Mouse (Mus musculus) small intestine, adult 2 months (tissue): Measurements from ENCODE around the gene Dppa4. TPM values are rescaled to one million over a fixed set of nuclear protein-coding genes. Genes with fewer than 3 reads are reported as not detected.
"Not testable (repeated sequence)": the region's sequence is repeated elsewhere in the genome, so short reads cannot be mapped to it uniquely, and the experiment has no call there.

Experiments used
- H3K27ac ChIP-seq: fragments of 200-500 bp; 2 replicates; pipeline ENCODE4 v1.5.1; 2012; ENCODE audit warnings: low read depth, low read length, control low read depth, inconsistent platforms; ENCODE audit not compliant: insufficient read depth
- H3K27me3 ChIP-seq: fragments of 200-500 bp; 2 replicates; pipeline ENCODE4 v1.6.1; 2012; ENCODE audit warnings: mild to moderate bottlenecking, moderate library complexity, low read length, inconsistent platforms; ENCODE audit not compliant: control insufficient read depth, insufficient read depth
- H3K36me3 ChIP-seq: fragments of 200-500 bp; 2 replicates; pipeline ENCODE4 v1.6.1; 2012; ENCODE audit warnings: mild to moderate bottlenecking, low read length, control low read depth, inconsistent platforms; ENCODE audit not compliant: control insufficient read depth, insufficient read depth
- H3K4me1 ChIP-seq: fragments of 200-500 bp; 2 replicates; pipeline ENCODE4 v1.6.1; 2012; ENCODE audit warnings: low read length, inconsistent platforms, mixed read lengths; ENCODE audit not compliant: control insufficient read depth, insufficient read depth, insufficient read length
- H3K4me3 ChIP-seq: fragments of 200-500 bp; 2 replicates; pipeline ENCODE4 v1.5.1; 2012; ENCODE audit warnings: low read depth, mild to moderate bottlenecking, control low read depth, inconsistent platforms, low read length, moderate library complexity
- CTCF ChIP-seq: fragments of 200-500 bp; IDR thresholded peaks from 2 replicates; pipeline ENCODE4 v1.5.1; 2012; ENCODE audit warnings: low read depth, mild to moderate bottlenecking, control low read depth, inconsistent platforms, low read length, moderate library complexity, mixed read lengths; ENCODE audit not compliant: insufficient replicate concordance, insufficient read length; ENCODE audit errors: extremely low read depth
- POLR2A ChIP-seq: fragments of 200-500 bp; IDR thresholded peaks from 2 replicates; pipeline ENCODE4 v1.6.1; 2012; ENCODE audit warnings: low read depth, mild to moderate bottlenecking, control low read depth, inconsistent platforms, low read length, moderate library complexity
- WGBS: fragments of 180-500 bp; shearing (Covaris S2); methylation state at CpG from one replicate; pipeline ENCODE4 v1.1.7; 2018; 5-methylcytosine and 5-hydroxymethylcytosine counted together
- polyA plus RNA-seq: library from polyadenylated mRNA; depleted of rRNA; stranded (reverse); fragments of >200 nt; gene quantifications from 2 replicates; pipeline ENCODE4 v1.2.3, GENCODE M21; 2012

The Dppa4 gene
- polyA plus RNA-seq, 1 experiment = not detected

DNA sequence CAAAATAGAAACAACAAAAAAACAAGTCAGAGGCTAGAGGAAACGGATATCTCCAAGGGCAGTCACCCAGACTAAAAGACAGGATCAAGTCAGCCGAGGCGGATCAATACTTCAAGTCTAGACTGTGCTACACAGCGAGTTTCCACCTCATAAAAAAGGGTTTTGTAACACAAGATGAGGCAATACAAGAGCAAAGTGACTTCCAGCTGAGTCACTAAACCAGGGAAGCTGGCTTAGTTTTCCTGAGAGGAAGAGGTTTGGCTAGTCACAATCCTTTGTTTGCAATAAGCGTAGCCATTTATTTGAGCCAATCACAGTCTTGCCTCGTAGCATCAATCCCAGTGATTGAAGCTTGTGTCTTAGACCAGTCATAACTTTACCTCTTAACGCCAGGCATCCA lies 20.0 kb downstream of the Dppa4 start, which contains the start of gene Dppa2:
Gene Dppa2, plus strand, starts transcription at position 400 of the 400 bp plus-strand sequence.
- Histone ChIP-seq H3K36me3 (no peaks in the 10 kb centered on the region), H3K4me1 (no peaks in the 10 kb centered on the region), H3K27ac (no peak within 1 kb of the TSS), H3K27me3 (no peaks in the 10 kb centered on the region), H3K4me3 (no peak within 1 kb of the TSS)
- 83% methylated on average over 7 of the region's 7 CpGs for WGBS
- no peak for TF ChIP-seq CTCF

DNA sequence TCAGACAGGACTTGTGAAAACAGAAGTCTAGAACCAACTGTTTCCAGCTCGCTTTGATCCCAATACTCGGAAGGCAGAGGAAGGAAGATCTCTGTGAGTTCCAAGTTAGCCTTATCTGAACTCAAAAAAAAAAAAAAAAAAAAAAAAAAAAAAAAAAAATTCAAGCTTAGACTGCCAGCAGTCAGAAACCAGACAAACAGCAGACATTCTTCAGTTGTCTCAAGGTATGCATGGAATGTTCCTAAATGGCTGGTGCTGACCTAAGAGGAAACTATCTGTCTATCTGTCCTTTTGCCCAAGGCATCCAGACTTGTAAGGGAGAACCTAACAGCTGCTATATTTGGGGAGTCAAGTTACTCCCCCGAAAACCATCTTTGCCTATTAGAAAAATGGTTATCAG lies 20.4 kb downstream of the Dppa4 start:
- WGBS = 71% methylated on average over 3 of the region's 3 CpGs
- no peaks in the 10 kb centered on the region for H3K27me3 ChIP-seq
- no peak overlapping the region for H3K4me3 ChIP-seq
- no peaks in the 10 kb centered on the region for H3K36me3 ChIP-seq
- TF ChIP-seq POLR2A = no peak
- TF ChIP-seq CTCF = no peak
- H3K4me1 ChIP-seq = no peaks in the 10 kb centered on the region
- no peak overlapping the region for H3K27ac ChIP-seq

DNA sequence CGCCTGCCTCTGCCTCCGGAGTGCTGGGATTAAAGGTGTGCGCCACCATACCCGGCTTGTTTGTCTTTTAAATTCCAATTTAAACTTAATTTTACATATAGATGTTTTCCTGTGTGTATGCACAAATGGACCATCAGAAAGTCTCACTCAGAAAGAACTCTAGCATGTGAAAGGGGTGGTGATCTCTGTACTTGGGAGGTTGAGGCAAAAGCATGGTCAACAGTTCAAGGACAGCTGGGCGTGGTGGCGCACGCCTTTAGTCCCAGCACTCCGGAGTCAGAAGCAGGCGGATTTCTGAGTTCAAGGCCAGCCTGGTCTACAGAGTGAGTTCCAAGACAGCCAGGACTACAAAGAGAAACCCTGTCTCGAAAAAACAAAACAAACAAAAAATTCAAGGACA lies 25.4 kb downstream of the Dppa4 start:
- not testable (repeated sequence) for H3K27ac ChIP-seq, H3K4me3 ChIP-seq, H3K4me1 ChIP-seq, H3K27me3 ChIP-seq, H3K36me3 ChIP-seq
- WGBS = 88% methylated on average over 10 of the region's 10 CpGs

DNA sequence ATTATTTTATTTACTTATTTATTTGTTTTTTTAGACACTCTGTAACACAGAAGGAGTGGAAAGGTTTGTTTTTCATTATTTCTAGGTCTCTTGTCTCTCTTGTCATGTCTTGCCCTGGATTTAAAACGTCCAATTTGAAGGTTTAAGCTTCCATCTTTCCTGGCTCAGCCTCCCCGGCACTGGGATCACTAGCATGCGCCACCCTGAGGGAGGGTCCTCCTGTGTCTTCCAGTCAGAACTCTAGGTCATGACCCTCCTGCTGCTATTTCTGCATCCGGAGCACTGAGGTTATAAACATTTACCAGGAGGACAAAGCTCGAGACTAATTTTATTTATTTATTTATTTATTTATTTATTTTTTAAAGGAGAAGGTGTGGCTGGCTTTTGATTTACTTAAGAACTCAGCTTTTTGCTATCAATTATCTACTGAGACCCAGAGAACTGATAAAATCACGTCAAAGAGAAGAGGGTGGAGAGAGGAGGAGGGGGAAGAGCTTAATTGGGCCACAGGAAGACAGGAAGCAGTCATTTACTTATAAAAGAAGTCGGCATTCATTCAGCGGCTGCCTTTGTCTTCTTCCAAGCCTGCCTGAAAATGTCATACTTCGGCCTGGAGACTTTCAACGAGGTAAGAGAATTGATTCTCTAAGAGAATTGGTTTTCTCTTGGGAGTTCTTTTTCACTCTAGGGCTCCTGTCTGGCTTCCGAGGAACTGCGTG lies 26.5 kb downstream of the Dppa4 start:
- H3K27ac ChIP-seq = no peak overlapping the region
- no peaks in the 10 kb centered on the region for H3K27me3 ChIP-seq
- H3K4me1 ChIP-seq = no peaks in the 10 kb centered on the region
- WGBS = 79% methylated on average over 12 of the region's 12 CpGs
- no peak overlapping the region for H3K4me3 ChIP-seq
- H3K36me3 ChIP-seq = no peaks in the 10 kb centered on the region
- TF ChIP-seq CTCF = no peak
- no peak for TF ChIP-seq POLR2A

DNA sequence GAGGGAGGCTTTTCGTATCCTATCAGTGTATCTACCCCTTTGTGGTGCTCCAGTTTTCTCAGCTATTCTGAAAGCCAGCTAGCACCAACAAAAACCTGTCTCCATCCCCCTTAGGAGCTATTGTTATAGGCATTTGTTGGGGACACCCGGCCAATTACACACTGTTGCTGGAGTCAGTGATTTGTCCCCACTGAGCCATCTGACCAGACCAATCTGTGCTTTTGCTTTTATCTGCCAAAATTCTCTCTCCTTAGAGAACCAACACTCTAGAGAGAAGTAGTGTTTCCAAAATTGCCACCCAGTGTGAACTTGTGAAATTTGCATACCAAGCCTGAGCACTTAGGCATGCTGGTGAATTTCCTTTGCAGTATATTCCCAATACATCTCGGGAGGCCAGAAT lies 31.8 kb downstream of the Dppa4 start:
- Histone ChIP-seq H3K4me3 (no peak overlapping the region), H3K27ac (no peak overlapping the region), H3K27me3 (no peaks in the 10 kb centered on the region), H3K4me1 (no peaks in the 10 kb centered on the region), H3K36me3 (no peaks in the 10 kb centered on the region)
- 89% methylated on average over 3 of the region's 3 CpGs for WGBS
- TF ChIP-seq CTCF (no peak), POLR2A (no peak)

DNA sequence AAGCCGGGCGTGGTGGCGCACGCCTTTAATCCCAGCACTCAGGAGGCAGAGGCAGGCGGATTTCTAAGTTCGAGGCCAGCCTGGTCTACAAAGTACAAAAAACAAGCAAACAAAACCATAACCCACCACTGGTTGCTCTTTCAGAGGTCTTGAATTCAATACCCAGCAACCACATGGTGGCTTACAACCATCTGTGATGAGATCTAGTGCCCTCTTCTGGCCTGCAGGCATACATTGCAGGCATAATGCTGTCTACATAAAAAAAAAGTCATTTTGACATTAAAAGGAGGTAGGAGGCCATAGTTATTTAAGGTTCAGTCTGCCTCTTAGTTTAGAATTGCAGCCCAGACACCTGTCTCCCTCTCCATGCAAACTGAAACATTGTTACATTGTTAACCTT lies 37.2 kb downstream of the Dppa4 start:
- H3K4me3 ChIP-seq = no peak overlapping the region
- H3K27me3 ChIP-seq = no peaks in the 10 kb centered on the region
- no peak overlapping the region for H3K27ac ChIP-seq
- H3K4me1 ChIP-seq = no peaks in the 10 kb centered on the region
- 98% methylated on average over 6 of the region's 6 CpGs for WGBS
- TF ChIP-seq POLR2A (no peak), CTCF (no peak)
- no peaks in the 10 kb centered on the region for H3K36me3 ChIP-seq

DNA sequence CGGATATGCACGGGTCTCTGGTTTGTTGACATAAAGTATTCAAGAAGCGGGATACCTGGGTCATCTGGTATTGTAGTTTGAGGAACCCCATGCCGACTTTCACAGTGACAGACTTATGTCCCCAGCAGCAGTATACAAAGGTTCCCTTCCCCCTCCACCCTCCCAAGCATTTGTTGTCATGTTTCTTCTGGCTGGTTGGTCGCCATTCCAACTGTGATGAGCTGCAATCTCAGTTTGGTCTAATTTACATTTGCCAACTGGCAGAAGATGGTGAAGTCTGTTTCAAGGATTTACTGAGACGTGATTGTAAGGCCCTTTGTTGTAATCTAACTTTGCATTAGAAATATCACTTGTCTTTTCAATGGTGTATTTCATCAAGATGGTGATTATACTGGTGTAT lies 39.6 kb downstream of the Dppa4 start:
- Histone ChIP-seq H3K27me3 (no peaks in the 10 kb centered on the region), H3K27ac (no peak overlapping the region), H3K36me3 (no peaks in the 10 kb centered on the region), H3K4me1 (no peaks in the 10 kb centered on the region), H3K4me3 (no peak overlapping the region)
- 81% methylated on average over 6 of the region's 6 CpGs for WGBS
- TF ChIP-seq CTCF (no peak), POLR2A (no peak)

DNA sequence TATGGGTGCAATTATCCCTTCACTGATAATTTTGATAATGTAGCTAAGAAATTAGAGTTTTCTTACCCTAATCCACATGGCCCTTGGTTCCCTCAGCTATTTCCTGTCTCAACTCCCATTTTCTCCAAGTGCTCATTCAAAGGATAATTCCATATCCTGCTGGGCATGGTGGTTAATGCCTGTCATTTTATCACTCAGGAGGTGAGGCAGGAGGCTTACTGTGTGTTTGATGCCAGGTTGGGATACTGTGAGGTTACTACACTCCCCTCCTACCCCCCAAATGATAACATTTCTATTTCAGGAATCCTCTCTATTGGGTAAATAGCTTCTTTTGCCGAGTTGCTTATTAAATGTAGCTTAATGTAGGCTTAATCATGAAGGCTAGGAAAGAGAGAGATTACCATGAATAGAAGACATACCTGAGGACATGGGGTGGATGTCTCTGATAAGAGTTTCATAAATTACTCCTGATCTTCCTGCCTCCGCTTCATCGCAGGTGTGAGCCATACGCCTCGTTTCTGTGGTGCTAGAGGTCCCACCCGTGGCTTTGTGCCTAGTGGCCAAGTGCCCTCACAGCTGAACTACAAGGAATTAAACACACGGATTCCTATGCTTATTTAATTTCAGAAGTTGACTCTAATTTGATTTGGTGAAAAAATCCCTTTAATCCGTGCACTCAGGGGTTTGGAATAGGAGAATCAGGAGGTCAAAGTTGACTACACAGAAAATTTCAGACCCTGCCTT lies 40.2 kb downstream of the Dppa4 start:
- no peak overlapping the region for H3K27ac ChIP-seq
- H3K27me3 ChIP-seq = no peaks in the 10 kb centered on the region
- H3K4me1 ChIP-seq = no peaks in the 10 kb centered on the region
- H3K4me3 ChIP-seq = no peak overlapping the region
- 81% methylated on average over 8 of the region's 8 CpGs for WGBS
- H3K36me3 ChIP-seq = no peaks in the 10 kb centered on the region
- TF ChIP-seq CTCF (no peak), POLR2A (no peak)
